Mouse (Mus musculus) heart, adult 2 months (tissue): Measurements from ENCODE around the gene Lama1.

ENCODE experiments used
- CTCF ChIP-seq: fragments of 200-600 bp; IDR thresholded peaks from 2 replicates; pipeline ENCODE4 v1.8.1; 2022; ENCODE audit warnings: antibody characterized with exemption, mild to moderate bottlenecking, moderate library complexity
- EP300 ChIP-seq: fragments of 200-500 bp; IDR thresholded peaks from 2 replicates; pipeline ENCODE4 v1.6.1; 2011; ENCODE audit warnings: low read depth, low read length, control low read depth; ENCODE audit not compliant: insufficient read depth
- POLR2A ChIP-seq: fragments of 200-500 bp; IDR thresholded peaks from 2 replicates; pipeline ENCODE4 v1.6.1; 2011; ENCODE audit warnings: mild to moderate bottlenecking, low read depth, low read length, control low read depth; ENCODE audit not compliant: insufficient read depth

GRCm38 (mm10) chr17:67710377-67710781 lies 13.3 kb downstream of the Lama1 start:
- TF ChIP-seq CTCF (no peak), POLR2A (no peak), EP300 (no peak)
